Mouse (Mus musculus) erythroblast, embryonic 14.5 days (primary cell): Measurements from ENCODE around the gene Prpsap1.

ENCODE experiments used
- GATA1 ChIP-seq: IDR thresholded peaks from 2 replicates; pipeline ENCODE4 v1.6.1; 2012; ENCODE audit warnings: low read length, inconsistent platforms, mixed read lengths
- TAL1 ChIP-seq: IDR thresholded peaks from 3 replicates; pipeline ENCODE4 v1.6.1; 2012; ENCODE audit warnings: low read length, inconsistent platforms, mixed read lengths

DNA sequence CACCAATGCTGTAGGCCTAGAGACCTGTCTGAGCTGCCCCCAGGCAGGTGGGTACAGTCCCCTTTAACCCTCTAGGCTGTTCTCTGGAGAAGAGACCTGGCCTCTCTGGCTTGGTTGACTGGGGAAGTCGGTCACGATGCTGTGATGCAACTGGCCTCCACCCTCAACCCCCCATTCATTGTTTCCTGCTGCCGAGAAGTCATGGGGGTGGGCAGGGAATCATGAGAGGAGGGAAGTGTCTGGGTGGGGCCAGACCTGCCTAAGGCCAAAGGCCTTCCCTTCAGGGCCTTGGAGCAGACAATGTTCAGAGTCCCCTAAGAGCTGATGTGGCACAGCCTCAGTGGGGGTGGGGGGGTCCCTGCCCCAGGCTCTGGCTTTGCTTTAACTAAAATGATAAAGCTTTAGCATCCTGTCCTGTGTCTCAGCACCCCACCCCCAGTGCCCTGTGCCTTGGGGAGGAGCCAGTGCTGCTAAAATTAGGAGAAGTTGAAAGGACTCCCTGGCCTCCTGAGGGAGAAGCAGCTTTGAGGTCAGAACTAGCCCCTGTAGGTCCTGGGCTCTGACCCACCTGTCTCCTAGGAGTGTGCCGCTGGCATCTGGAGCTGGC is 57.2 kb downstream of the Prpsap1 start:
- TF ChIP-seq GATA1 (no peak), TAL1 (no peak)
